Mouse (Mus musculus): ENCODE results near the gene Ano1.

The Ano1 gene

DNA sequence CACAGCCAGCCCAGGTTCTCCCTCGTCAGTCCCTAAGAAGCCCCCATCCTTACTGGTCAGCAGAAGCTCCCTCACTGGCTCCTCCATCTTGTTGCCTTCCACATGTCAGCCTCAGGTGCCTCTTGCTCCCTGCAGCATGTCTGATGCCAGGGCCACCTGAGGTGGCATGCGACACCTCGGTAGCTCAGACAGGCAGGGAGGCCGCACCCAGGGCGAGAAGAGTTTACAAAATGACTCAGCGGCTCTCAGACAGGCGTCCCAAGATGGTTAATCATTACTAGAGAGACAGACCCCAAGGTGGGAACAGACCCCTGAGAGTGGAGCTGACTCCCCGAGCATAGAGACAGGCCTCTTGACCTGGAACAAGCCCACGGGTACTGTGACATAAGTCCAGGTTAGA, at the start of gene Ano1:
Ano1 (minus strand) TSS at position 142 of the 400 bp plus-strand sequence.
- DNase-seq (ENCODE audit: low spot score in 2 of 2), result no peak

DNA sequence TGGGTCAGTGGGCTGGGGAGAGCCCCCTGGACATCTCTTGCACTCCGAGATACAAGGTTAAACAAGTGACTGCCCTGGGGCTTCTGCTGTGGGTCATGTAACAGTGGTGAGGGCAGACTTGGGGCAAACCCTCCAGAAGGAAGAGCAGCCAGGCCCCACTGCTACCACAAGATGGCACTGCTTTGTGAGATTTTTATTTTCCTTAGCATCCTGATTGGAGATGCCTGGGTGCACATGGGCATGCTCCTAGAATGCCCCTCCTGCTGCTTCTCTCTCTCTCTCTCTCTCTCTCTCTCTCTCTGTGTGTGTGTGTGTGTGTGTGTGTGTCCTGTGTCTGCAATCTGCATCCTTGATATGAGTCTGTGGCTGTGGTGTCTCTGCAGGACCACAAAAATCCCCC, 46.7 kb upstream of the Ano1 start:
- DNase-seq (ENCODE audit: low spot score in 2 of 2), result no peak

DNA sequence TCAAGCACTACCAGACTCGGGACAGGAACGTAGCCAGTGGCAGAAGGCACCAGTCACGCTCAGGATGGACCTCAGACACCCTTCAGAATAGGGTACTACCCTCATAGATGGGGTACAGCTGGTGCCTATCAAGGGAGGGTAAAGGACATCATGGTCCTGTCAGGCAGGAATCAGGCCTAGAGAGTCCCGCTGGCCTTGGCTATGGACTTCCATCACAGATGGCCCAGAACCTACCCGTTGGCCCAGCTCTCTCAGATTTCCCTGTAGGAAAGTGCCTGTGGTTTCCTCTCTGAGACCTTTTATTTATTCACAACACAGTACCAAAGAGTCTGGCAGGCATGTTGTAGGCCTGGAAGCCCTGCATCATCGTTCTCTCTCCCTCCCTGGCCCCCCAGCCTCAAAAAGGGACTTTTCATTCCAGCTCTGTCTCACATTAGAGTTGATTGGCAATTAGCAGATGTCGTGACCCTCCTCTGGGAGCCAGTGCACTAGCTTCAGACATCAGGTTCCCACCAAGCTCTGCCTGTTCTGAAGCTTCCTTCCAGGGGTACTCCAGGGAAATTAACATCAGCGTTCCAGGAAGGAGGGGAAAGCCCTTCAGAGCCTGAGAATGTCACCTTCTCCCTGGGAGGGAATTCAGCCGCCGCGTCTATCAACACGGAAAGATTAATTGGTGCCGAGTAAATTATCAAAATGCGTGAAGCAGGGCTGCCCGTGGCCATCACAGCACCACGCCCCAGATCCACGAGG, 45.4 kb upstream of the Ano1 start:
- no peak for DNase-seq (ENCODE audit: low spot score in 2 of 2)

DNA sequence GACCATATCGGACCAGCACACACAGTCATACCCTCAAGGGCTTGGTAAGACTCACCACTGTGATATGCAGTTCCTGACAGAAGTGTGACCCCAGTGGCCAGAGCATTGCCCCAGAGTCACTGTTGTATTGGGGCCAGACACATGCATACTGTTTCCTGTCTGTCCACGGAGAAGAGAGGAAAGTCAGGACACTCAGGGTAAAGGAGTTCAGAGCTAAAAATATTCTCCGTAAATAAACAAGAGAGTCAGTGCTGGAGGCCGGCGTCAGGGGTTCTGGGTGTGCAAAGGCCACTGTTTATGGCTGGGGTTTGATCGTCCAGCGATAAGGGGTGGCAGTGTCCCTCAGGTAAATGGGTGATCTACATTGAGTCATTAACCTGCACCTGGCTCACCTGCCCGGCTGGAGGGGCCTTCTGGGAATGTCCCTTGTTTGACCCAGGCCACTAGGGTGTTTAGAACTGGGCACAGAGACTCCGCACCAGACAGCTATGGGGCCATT, 44.3 kb upstream of the Ano1 start:
- DNase-seq (ENCODE audit: low spot score in 2 of 2), result peak; percentile 6 to 19

DNA sequence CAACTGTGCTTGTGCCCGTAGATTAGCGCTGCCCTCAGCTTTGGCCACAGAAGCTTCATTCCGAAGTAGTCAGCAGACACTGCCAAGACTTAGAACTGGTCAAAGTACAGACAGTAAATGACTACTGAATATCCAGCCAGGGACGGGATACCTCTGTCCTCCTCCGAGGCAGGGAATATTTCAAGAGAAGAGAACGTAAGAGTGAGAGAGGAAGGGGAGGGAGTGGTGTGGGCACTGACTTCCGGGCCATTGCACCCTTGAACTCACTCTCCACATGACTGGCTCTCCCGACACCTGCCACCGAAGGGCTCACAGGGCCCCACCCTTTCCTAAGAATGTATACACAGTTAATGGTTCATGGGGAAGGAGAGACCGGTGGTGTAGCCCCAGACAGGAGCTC, 41.5 kb upstream of the Ano1 start:
- DNase-seq (ENCODE audit: low spot score in 2 of 2), result no peak

DNA sequence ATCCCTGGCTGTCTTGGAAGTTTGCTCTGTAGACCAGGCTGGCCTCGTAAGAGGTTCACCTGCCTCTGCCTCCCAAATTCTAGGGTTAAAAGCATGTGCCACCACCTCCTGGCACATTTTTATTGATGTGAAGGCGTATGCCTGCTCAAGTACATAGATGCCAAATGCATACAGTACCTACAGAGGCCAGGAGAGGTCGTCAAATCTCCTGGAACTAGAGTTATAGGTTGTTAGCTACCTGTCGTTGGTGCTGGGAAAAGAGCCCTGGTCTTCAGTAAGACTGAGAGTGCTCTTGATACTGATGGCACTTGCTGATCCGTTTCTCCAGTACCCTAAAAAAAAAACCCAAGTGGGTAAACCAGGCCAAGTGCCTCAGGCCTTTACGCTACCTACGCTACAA, 39.7 kb upstream of the Ano1 start:
- no peak for DNase-seq (ENCODE audit: low spot score in 2 of 2)

DNA sequence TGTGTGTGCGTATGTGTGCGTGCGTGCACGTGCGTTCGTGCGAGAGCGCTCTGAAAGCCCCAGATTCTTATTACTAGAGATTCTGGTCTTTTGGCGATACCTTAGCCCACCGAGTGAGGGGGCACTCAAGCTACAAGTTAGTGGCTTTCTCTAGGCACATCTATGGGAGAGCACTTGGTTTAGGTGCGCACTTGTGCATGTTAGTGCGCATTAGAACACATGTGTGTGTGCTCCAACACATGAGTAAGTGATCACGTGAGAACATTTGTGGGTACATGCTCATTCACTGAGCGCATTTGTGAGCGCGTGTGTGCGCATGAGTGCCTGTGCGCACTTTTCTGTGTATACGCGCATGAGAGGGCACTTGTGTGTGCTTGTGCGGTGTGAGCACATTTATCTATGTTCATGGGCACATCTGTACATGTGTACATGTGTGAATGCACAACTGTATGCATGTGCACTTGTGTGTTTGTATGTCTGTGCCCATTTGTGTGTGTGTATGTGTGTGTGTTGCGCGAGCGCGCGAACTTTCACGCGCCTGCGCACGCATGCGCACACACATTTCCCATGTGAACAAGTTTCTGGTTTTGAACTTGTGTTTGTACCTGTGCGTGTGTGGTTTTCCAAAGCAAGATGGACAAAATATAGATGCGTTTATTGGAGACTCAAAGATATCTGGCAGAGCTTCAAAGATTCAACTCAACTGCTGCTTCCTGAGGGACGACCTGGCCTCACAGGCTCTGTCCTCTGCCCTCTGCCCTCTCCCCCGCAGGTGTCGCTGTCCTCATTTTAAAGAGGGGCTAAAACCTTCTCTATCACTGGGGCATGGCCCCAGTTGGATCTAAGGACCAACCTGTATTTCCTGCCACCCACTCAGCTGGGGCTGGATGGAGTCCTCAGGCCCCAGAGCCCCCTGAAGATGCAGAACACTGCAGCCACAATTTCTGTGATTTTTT, 38.1 kb upstream of the Ano1 start:
- no peak for DNase-seq (ENCODE audit: low spot score in 2 of 2)

DNA sequence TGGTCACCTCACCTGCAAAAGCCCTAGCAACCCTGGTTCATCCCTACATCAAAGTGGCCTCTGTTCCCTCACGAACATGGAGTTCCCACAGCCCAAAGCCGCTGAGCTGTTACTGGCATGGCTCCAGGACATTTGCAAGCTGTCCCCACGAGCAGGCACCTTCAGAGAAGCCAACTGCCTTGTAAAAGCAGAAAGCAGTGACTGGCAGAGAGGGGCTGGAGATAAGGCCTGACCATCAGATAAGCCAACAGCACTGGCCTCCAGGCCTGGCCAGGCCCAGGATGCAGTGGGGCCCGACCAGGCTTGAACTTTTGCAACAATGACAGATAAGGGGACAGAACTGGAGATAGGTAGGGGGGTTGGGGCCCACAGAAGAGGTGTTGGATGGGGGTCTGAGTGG, 36.9 kb upstream of the Ano1 start:
- no peak for DNase-seq (ENCODE audit: low spot score in 2 of 2)

DNA sequence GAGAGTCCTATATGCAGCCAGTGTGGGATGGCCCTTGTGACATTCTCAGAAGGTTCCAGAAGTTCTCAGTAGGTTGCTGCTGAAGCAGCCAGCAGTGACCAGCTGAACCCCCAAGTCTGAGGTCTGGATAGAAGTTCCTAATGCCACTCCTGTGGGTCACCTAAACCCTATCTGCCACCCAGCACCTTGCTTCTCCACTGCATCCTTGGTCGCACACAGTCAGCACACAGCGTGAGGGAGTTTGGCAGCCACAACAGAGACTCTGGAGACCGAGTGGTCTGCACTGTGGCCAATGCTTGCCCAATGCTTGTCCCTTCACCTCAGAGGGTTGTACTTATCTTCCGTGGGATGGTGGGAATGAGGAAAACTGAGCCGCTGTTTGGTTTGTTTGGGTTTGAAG, 35.7 kb upstream of the Ano1 start:
- DNase-seq (ENCODE audit: low spot score in 2 of 2), result no peak

DNA sequence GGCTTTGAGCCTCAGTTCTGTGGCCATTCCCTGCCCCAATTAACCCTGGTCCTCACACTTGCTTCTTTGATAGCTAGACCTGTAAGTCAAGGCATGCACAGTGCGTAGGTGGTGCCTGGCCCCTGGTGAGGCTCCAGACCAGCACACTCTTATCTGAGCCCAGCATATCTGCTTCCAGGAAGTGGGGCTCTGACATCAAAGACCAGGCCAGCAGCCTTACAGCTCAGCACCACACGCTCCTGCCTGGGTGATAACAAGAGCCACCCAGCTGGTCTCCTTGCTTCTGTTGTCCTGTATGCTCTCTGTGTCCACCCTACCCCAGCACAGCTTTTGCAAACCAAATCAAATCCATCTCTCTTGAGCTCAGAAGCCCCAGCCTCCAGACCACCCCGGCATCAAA, 34.8 kb upstream of the Ano1 start:
- DNase-seq (ENCODE audit: low spot score in 2 of 2), result no peak

DNA sequence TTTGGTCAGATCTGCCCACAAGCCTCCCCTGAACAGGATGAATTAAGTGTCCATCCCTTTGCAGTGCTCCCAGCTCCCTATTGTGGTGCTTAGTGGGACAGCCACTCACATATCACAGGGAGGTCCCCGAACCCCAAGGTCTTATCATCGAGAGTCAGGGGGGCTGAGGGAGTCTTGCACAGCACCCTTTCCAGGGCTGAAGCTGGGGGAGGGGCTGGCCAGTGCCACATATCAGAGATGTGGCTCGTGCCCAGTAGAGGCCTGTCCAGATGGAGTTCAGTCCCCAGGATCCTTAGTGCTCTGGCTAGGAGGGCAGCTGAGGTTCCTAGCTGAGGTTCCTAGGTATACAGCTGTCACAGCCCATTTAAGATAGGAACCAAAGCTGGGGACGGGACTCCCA, 32.4 kb upstream of the Ano1 start:
- no peak for DNase-seq (ENCODE audit: low spot score in 2 of 2)

DNA sequence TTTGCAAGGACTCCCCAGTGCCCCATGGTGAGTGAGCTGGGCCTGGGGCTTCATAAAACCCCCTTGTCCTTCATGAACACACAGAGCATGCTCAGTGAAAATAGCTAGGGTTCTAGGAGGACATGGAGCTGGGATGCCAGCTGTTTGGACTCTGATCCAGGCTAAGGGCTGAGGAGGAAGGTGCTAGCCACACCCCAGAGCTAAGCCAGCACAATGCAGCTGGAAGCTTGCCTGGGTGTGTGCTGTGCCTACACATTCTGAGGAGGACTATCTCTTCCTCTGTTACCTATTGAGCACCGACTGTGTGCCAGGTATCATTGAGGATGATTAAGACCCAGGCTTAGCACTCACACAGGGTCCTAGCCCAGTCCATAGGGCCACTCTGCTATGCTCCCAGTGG, 30.6 kb upstream of the Ano1 start:
- no peak for DNase-seq (ENCODE audit: low spot score in 2 of 2)

DNA sequence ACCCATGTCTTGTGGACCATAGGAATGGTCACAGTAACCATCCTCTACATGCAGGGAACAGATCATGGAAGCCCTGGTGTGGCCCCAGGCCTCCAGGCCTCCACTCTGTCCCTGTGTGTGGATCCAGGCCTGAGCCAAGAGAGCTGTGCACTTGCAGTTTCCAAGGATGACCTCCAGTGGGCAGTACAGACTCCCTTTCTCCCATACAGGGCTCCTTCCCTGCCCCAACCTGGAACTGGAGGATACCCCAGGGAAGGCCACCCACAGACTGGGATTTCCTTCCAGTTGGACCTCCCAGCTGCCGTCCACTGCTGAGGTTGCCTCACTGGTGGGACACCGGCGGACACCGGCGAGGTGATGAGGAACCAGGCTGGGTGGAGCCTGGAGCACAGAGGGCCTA, 29.6 kb upstream of the Ano1 start:
- DNase-seq (ENCODE audit: low spot score in 2 of 2), result no peak

DNA sequence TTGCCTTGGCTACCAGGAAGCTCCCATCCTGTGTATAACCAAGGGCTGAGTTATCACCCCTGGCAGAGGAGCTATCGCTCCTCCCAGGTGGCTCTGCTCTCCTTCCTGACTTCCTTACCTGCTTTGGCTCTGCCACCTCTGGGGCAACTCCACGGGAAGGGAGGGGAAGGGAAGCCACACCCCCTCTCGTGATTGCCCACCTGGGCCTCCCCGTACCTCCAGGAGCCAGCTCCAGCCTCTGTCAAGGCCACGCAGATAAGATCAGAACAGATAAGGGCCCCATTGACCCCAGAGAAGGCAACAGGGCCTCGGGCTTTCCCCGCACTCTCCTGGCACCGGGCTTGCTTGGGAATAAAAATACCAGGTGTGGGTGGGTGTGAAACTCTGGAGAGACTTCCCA, 28.4 kb upstream of the Ano1 start:
- no peak for DNase-seq (ENCODE audit: low spot score in 2 of 2)

DNA sequence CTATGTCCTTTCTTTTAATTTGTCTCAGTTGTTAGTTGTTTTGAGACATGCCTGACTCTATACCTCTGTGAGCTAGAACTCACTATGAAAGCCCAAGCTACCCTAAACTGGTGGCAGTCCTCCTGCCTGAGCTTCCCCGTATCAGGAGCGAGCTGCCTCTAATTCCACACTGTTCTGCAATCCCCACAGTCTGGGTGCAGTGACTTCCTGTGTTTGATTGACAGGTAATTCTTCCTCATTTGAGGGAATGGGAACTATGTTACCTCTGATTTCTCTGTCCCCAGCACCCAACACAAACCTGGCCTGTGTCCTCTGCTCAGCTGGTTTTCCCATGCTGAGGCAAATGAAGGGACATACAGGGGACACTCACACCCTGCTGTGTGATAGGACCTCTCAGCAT, 27.9 kb upstream of the Ano1 start:
- no peak for DNase-seq (ENCODE audit: low spot score in 2 of 2)

DNA sequence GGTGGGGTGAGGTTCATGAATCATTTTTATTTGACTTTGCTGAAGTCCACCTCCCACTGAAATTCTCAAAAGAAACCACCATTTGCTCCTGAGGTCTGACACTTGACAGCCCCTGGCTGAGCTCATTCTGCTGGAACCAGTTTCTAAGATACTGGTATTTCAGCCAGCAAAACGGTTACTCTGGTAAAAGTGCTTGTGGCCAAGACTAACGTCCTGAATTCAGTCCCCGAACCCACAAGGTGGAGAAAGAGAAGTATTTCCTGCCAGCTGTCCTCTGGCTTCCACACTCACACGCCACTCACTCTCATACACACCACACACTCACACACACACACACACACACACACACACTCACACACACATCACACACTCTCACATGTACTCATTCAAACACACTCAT, 26.0 kb upstream of the Ano1 start:
- no peak for DNase-seq (ENCODE audit: low spot score in 2 of 2)

DNA sequence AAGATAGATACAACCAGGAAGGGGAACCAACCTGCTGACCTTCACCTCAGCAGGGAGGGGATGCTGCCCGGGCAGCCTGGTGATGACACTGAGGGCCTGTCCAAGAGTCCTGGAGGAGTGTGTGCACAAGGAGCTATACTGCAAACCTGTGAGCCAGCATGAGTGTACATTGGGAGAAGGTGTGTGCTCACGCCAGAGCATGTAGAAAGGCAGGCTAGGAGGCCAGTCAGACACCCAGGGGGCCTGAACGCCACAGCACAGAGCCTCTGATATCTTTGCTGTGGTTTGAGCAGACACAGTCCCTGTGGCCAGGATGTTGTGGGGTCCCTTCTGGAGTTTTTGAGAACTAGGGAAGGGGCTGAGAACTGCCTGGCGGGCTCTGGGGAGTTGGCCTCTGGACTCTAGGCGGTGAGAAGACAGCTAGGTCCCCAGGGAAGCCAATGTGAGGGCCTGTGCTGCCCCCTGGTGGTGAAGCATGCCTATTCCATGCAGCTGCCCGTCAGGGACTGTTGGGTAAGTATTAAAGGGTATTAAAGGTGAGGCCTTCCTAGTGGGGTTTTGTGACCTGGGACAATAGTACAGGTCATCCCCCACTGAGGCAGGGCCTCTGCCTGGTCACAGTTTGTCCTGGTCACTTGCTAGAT, 24.2 kb upstream of the Ano1 start:
- DNase-seq (ENCODE audit: low spot score in 2 of 2), result peak; percentile 48 to 70

DNA sequence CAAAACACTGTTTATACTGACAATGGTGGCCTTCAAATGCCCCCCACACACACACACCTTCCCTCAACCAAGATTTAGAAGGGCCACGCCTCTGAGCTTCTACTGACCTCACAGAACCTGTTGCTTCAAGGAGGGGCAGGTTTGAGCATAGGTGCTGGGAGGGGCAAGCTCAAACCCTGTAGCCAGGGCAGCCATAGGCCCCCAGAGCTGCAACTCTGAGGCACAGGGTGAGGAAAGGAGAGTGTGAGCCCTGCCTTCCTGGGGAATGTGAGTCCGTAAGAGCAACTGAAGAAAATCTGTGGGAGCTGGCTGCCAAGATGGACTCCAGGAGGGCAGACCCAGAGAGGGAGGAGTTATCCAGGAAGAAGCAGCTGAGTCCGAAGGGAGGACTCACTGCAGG, 23.4 kb upstream of the Ano1 start:
- DNase-seq (ENCODE audit: low spot score in 2 of 2), result no peak

DNA sequence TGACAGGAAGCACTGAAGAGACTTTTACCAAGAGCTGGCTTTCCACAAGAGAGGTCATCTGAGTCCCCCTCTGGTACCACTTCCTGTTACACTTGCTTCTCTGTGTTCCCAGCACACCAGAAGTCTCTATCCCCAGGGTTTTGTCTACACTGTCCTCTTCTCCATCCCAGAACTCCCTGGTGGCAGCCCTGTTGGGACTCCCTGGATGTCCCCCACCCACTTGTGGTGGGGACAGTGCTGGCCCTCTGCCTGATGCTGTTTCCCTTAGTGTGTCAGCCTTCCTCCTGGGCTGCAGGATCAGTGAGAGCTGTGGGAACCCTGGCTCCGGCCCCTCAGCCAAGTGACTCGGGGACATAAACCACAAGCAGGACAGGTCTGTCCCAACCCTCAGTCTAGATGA, 22.5 kb upstream of the Ano1 start:
- DNase-seq (ENCODE audit: low spot score in 2 of 2), result no peak

DNA sequence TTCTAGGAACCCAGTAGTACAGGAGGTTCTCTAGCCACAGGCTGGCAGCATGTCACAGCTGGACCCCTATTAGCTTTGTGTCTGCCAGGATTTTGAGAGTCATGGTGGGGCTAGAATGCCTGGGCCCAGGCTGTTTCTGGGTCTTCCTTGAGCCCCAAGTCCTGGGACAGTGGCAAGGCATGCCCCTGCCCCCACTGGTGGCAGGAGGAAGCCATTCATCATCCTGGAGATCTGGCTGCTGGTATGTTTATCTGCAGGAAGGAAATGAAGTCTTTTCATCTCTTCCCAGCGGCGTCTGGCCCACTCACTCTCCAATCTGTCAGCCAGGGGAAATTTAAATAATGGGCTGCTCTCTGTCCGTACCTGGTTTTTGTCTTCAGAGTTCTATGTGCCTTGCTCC, 18.3 kb upstream of the Ano1 start:
- DNase-seq (ENCODE audit: low spot score in 2 of 2), result no peak

DNA sequence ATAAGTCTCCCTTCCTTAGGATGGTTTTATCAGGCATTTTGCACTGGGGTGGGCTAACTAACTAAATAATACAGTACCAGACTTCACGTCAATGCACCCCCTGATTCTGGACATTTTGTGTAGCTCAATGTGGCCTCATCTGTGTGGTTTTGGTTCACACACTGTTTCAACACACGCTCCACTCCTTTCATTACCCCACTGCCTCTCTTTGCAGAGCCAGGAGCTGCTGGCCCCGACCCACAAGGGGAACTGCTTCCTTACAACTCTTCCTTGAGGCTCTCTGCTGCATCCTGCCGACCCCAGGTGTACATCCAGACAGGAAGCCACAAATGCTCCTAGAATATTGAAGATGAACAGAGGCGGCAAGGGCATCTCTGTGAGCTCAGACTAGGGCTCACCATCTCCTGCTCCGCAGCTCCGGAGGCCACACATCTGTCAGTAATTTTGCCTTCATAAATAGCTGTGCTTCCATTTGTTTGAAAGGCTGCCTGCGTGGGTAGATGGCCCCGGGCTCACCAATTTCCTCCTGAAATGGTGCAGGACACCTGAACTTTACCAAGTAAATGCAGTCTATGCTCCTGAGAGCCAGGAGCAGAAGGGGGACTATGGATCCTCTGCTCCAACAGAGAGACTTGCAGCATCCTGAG, 17.8 kb upstream of the Ano1 start:
- no peak for DNase-seq (ENCODE audit: low spot score in 2 of 2)

DNA sequence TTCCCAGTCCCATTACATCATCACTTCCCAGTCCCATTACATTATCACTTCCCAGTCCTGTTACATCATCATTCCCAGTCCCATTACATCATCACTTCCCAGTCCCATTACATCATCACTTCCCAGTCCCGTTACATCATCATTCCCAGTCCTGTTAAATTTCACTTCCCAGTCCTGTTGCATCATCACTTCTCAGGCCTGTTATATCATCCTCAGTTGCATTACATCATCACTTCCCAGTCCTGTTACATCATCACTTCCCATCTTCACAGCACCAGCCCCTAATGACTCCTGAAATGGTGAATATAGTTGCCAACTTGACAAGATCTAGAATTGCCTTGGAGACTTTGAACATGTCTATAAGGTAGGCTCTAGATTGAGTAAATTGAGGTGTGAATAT, 17.1 kb upstream of the Ano1 start:
- no peak for DNase-seq (ENCODE audit: low spot score in 2 of 2)

All from heart, adult 9 months (tissue).